Mouse (Mus musculus) liver, embryonic 15.5 days (tissue): Measurements from ENCODE around the gene Txnrd3. TPM values are rescaled to one million over a fixed set of nuclear protein-coding genes. Genes with fewer than 3 reads are reported as not detected.

Source experiments
- ATAC-seq: fragments of 200-750 bp; cut with Nextera tagmentation; 2 replicates; pipeline ENCODE4 v1.8.0; 2017; ENCODE audit warnings: moderate number of reproducible peaks, mild to moderate bottlenecking, moderate library complexity; ENCODE audit not compliant: insufficient read depth
- H3K27ac ChIP-seq: fragments of 300-500 bp; sonication (generic); replicated peaks from 2 replicates; pipeline ENCODE4 v1.5.1; 2015; ENCODE audit warnings: mild to moderate bottlenecking, inconsistent platforms
- H3K27me3 ChIP-seq: fragments of 300-500 bp; sonication (generic); 2 replicates; pipeline ENCODE4 v1.6.1; 2015; ENCODE audit warnings: mild to moderate bottlenecking, inconsistent platforms
- H3K36me3 ChIP-seq: fragments of 300-500 bp; sonication (generic); replicated peaks from 2 replicates; pipeline ENCODE4 v1.6.1; 2015; ENCODE audit warnings: moderate library complexity, mild to moderate bottlenecking, inconsistent platforms
- H3K4me1 ChIP-seq: fragments of 300-500 bp; sonication (generic); replicated peaks from 2 replicates; pipeline ENCODE4 v1.6.1; 2015; ENCODE audit warnings: inconsistent platforms
- H3K4me2 ChIP-seq: fragments of 300-500 bp; sonication (generic); 2 replicates; pipeline ENCODE4 v1.6.1; 2015; ENCODE audit warnings: moderate library complexity, mild to moderate bottlenecking, inconsistent platforms
- H3K4me3 ChIP-seq: fragments of 300-500 bp; sonication (generic); replicated peaks from 2 replicates; pipeline ENCODE4 v1.5.1; 2015; ENCODE audit warnings: mild to moderate bottlenecking, inconsistent platforms
- H3K9ac ChIP-seq: fragments of 300-500 bp; sonication (generic); 2 replicates; pipeline ENCODE4 v1.6.1; 2015; ENCODE audit warnings: moderate library complexity, mild to moderate bottlenecking, inconsistent platforms
- H3K9me3 ChIP-seq: fragments of 300-500 bp; sonication (generic); replicated peaks from 2 replicates; pipeline ENCODE4 v1.6.1; 2016; ENCODE audit warnings: inconsistent platforms
- WGBS: fragments of 180-500 bp; shearing (Covaris S2); methylation state at CpG from one replicate; pipeline ENCODE4 v1.1.7; 2015; ENCODE audit warnings: mixed read lengths; ENCODE audit not compliant: insufficient replicate concordance; 5-methylcytosine and 5-hydroxymethylcytosine counted together
- polyA plus RNA-seq: library from polyadenylated mRNA; unstranded; fragments of >200 nt; fragmentation: Nextera tagmentation; extraction: Ambion mirVana; gene quantifications from 2 replicates; pipeline ENCODE4 v1.2.1, GENCODE M21; 2015

Gene Txnrd3
- polyA plus RNA-seq, 1 experiment from 2014 or later = 2.6 TPM

DNA sequence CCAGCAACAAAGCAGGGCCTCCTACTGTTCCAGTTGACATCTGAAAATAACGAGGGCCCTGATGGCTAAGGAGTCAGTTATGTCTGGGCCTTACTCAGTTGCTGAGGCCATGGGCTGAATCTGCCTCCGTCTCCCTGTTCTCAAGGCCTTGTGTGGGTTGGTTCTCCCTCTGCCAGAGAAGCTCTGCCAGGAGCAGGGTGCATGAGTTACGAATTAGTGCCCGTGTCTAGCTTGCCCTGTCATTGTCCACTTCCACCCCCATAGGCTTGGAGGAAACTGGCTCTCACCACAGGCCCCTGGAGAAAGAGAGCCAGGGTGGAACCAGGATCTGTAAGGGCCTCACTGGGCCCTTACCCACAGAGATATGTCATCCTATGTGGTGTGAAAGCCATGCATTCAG is 34.7 kb downstream of the Txnrd3 start:
- no peaks in the 10 kb centered on the region for H3K36me3 ChIP-seq
- no peaks in the 10 kb centered on the region for H3K9me3 ChIP-seq
- no peak overlapping the region for H3K27ac ChIP-seq
- H3K27me3 ChIP-seq = no peaks in the 10 kb centered on the region
- no peak overlapping the region for H3K9ac ChIP-seq
- no peak overlapping the region for H3K4me3 ChIP-seq
- ATAC-seq = no peak
- no peak overlapping the region for H3K4me2 ChIP-seq
- WGBS = 51% methylated on average over 4 of the region's 4 CpGs
- H3K4me1 ChIP-seq = no peaks in the 10 kb centered on the region

DNA sequence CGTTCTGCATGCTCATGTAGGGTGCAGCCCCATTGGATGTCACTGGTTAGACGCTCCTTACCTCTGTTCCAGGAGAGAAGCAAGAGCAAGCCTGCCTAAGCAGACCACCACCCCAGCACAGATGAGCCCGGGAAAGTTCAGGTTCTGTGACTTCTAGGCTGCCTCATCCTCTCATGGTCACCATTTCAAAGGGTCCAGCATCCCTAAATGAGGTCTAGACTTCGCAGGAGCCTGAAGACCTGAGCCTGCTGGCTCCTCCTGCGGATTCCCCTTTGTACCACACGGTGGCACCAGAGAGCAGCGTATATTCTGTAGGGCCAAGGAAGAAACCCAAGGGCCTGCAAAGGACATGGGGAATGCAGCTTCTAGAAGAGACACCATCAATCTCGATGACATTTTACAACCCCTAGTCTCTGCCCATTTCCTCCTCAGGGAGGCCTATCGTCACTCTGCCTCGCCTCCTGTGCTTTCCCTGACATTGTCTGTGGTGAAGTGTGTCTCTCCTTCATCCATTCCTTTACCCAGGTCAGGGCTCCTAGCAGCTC is 35.6 kb downstream of the Txnrd3 start:
- 15% methylated on average over 10 of the region's 10 CpGs for WGBS
- ATAC-seq = no peak

DNA sequence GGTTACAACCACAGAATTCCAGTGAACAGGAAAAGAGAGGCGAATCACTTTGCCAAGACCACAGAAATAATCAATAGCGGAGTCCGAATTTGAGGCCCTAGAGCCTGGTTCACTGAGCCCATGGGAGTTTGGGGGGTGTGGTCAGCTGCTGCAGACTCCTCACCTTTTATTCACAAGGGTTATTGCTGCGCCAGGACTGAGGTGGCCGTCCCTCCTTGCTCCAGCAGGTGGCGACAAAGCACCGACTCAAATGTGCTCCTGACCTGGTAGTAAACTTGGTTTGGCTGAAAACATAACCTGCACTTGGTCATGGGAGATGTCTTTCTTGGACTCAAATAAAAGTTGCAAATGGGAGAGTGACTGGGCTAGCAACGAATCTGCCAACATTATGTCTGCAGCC is 36.4 kb downstream of the Txnrd3 start:
- Histone ChIP-seq H3K9ac (no peak overlapping the region), H3K9me3 (no peaks in the 10 kb centered on the region), H3K27ac (no peak overlapping the region), H3K4me2 (no peak overlapping the region), H3K27me3 (no peaks in the 10 kb centered on the region), H3K36me3 (no peaks in the 10 kb centered on the region), H3K4me1 (no peaks in the 10 kb centered on the region), H3K4me3 (no peak overlapping the region)
- ATAC-seq = no peak
- WGBS = 6% methylated on average over 8 of the region's 8 CpGs

More for the DNA sequence above, 35.6 kb downstream of the Txnrd3 start:
- Histone ChIP-seq H3K36me3 (no peaks in the 10 kb centered on the region), H3K4me3 (no peak overlapping the region), H3K9ac (no peak overlapping the region), H3K27ac (no peak overlapping the region), H3K4me1 (no peaks in the 10 kb centered on the region), H3K4me2 (no peak overlapping the region), H3K27me3 (no peaks in the 10 kb centered on the region), H3K9me3 (no peaks in the 10 kb centered on the region)

DNA sequence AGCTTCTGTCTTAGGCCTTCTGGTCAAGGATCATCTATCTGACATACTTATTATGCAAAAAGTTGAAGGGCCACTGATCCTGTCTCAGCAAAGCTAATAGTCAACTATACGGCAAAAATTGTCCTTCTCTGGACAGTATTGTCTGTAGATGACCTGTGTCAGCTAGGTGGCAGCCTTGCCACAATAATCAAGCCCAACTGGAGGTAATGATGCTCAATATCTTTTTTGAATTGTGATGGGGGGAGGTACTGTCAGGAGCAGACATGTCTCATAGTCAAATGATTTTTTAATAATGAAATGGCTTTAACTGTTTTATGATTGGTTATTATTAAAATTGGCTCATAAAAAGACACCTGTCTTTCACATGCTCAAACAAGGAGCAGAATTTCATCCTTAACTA is 40.4 kb downstream of the Txnrd3 start:
- WGBS = 55% methylated on average over 1 of the region's 1 CpGs
- no peak overlapping the region for H3K9ac ChIP-seq
- no peak for ATAC-seq
- no peaks in the 10 kb centered on the region for H3K4me1 ChIP-seq
- H3K27ac ChIP-seq = no peak overlapping the region
- no peaks in the 10 kb centered on the region for H3K9me3 ChIP-seq
- H3K4me2 ChIP-seq = no peak overlapping the region
- no peak overlapping the region for H3K4me3 ChIP-seq
- H3K36me3 ChIP-seq = no peaks in the 10 kb centered on the region
- no peaks in the 10 kb centered on the region for H3K27me3 ChIP-seq

DNA sequence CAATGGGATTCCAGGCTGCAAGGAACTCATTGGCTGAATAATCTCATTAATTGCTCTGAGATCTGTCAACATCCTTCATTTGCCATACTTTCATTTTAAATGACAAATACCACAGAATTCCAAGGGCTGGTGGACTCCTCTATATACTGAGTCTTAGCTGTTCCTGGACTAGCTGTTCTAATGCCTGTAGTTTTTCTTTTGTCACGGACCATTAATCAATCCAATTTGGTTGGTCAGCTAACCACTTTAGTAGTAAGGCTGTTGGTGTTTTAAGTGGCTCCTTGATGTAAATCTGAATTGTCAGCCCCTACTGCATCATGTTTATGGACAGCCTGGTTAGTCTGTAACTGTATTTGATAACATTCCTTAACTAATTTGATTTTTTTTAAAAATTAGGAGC is 43.3 kb downstream of the Txnrd3 start:
- no peak for ATAC-seq
- WGBS = 49% methylated on average over 1 of the region's 1 CpGs

DNA sequence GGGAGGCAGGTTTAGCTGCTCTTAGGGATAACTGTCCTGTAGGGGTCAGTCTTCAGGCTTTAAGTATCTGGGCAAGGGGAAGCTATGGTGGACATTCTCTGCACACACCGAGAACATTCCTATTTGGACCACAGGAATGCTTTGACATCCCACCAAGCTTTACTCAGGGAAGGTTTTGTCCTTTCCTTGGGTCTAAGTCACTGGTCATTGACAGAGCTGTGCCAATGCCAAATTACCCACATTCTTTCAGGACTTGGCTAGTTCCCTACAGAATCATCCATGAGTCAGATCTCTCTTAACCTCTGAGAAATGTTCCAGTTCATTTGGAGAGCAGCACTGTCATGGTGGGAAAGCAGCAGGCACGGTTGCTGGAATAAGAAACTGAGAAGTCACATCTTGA is 62.8 kb downstream of the Txnrd3 start:
- Histone ChIP-seq H3K4me3 (no peak overlapping the region), H3K4me1 (no peaks in the 10 kb centered on the region), H3K27me3 (no peaks in the 10 kb centered on the region), H3K4me2 (no peak overlapping the region), H3K9me3 (no peaks in the 10 kb centered on the region), H3K9ac (no peak overlapping the region), H3K27ac (no peak overlapping the region), H3K36me3 (no peaks in the 10 kb centered on the region)
- WGBS = 45% methylated on average over 2 of the region's 2 CpGs
- ATAC-seq = no peak

More for the DNA sequence above, 43.3 kb downstream of the Txnrd3 start:
- Histone ChIP-seq H3K4me1 (no peaks in the 10 kb centered on the region), H3K4me3 (no peak overlapping the region), H3K4me2 (no peak overlapping the region), H3K36me3 (no peaks in the 10 kb centered on the region), H3K9ac (no peak overlapping the region), H3K9me3 (no peaks in the 10 kb centered on the region), H3K27ac (no peak overlapping the region), H3K27me3 (no peaks in the 10 kb centered on the region)

DNA sequence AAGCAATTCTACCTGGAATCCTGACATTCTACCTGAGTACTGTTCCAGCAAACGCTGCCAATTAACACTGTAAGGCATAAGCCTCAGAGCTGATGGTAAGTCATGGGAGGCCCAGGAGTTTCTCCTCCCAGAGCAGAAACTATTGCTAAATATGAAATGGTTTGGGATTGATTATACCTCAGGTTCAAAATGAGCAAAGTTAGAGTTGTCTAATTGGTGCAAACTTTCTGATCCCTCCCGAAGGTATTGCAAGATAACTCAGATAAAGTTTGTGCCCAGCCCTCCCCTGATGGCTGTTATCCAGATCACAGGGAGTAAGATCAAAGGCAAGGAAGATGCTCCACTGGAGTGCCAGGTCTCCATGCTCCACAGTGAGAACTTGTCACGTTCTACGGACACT is 63.5 kb downstream of the Txnrd3 start, which contains the start of gene Vmn1r40:
Vmn1r40 (plus strand) TSS at position 301 of the 400 bp plus-strand sequence.
- H3K4me1 ChIP-seq = no peaks in the 10 kb centered on the region
- 55% methylated on average over 4 of the region's 4 CpGs for WGBS
- H3K27ac ChIP-seq = no peak within 1 kb of the TSS
- no peak within 1 kb of the TSS for H3K4me3 ChIP-seq
- no peaks in the 10 kb centered on the region for H3K27me3 ChIP-seq
- no peaks in the 10 kb centered on the region for H3K9me3 ChIP-seq
- no peak within 1 kb of the TSS for H3K4me2 ChIP-seq
- no peaks in the 10 kb centered on the region for H3K36me3 ChIP-seq
- no peak within 1 kb of the TSS for H3K9ac ChIP-seq
- ATAC-seq = no peak

DNA sequence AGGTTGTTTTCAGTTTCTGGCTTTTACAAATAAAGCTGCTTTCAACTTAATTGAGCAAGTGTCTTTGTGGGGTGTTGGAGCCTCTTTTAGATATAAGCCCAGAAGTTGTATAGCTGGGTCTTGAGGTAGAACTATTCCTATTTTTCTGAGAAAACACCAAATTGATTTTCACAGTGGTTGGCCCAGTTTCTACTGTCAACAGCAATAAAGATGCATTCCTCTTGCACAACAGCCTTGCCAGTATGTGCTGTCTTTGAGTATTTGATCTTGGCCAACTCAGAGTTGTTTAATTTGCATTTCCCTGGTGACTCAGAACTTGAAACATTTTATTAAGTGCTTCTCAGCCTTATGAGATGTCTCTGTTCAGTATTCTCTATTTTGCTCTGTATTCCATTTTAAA is 74.3 kb downstream of the Txnrd3 start:
- H3K36me3 ChIP-seq = no peaks in the 10 kb centered on the region
- ATAC-seq = no peak

More for the DNA sequence above, 74.3 kb downstream of the Txnrd3 start:
- H3K27ac ChIP-seq = no peak overlapping the region
- H3K27me3 ChIP-seq = no peaks in the 10 kb centered on the region
- H3K9me3 ChIP-seq = no peaks in the 10 kb centered on the region
- no peaks in the 10 kb centered on the region for H3K4me1 ChIP-seq
- no peak overlapping the region for H3K4me3 ChIP-seq
- H3K9ac ChIP-seq = no peak overlapping the region
- H3K4me2 ChIP-seq = no peak overlapping the region

Other genes with a start within 250 kb of the Txnrd3 start
- gene Chchd6, start 48.3 kb upstream of the Txnrd3 start, polyA plus RNA-seq = 12.3 and 15.5 TPM in 2 replicates
- not detected in 2 replicates for gene Vmn1r40, start 63.6 kb downstream of the Txnrd3 start, polyA plus RNA-seq
- not detected in 2 replicates for gene Vmn1r41, start 96.8 kb downstream of the Txnrd3 start, polyA plus RNA-seq
- gene Vmn1r42, start 232.4 kb downstream of the Txnrd3 start, polyA plus RNA-seq = not detected in 2 replicates
- 0.01 TPM in 1 of 2 replicates, not detected in the other for gene Vmn1r43, start 232.4 kb downstream of the Txnrd3 start, polyA plus RNA-seq
- not detected in 2 replicates for gene Vmn1r44, start 239.7 kb downstream of the Txnrd3 start, polyA plus RNA-seq